In the genomic region with DNA sequence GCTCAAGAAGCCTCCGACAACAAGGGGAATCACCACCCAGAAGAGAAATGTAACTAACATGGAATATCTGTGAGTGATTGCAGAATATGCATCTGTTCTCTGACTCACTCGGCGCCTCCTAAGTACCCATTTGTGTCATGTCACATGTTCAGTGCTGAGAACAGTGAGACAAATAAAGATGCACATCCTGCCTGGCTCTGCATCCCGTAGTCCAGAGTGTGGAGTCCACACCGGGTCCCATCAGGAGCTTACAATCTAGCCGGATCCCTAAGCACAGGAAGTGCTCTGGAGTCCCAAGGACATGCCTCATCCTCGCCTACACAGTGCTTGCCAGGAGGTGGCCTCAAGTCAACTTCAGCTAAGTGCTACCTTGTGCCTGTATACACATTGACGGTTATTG, we compare ENCODE assay signal across 18 mouse cellular contexts. TPM values are rescaled to one million over a fixed set of nuclear protein-coding genes. Genes with fewer than 3 reads are reported as not detected.
DNase-seq lines count a peak whose midpoint lies in the region; ATAC-seq lines count a peak whose summit lies in the region.
"Had no signal": no experiment of that assay in that cellular context is flagged by ENCODE, and none has a peak within 500 bp of the region (broad histone marks: within the 10 kb centered on the region; RNA-seq: fewer than 3 reads in every experiment).

No protein-coding gene starts in this region.

- WGBS in liver, embryonic 11.5 days = 78% methylated on average over 8 of the region's 8 CpGs

- no peak overlapping the region for H3K9ac ChIP-seq in liver, embryonic 11.5 days (ENCODE audit: low read depth, low read length)
- H3K9ac ChIP-seq: forebrain, embryonic 12.5 days; hindbrain, embryonic 13.5 days; intestine, embryonic 15.5 days; midbrain, embryonic 12.5 days; neural tube, embryonic 13.5 days had no signal

- H3K36me3 ChIP-seq in megakaryocyte, embryonic 14.5 days (replicated peaks; ENCODE audit: low read length) = no peaks in the 10 kb centered on the region
- H3K36me3 ChIP-seq in liver, embryonic 11.5 days (ENCODE audit: control insufficient read depth, insufficient read depth, low read length) = no peaks in the 10 kb centered on the region
- H3K36me3 ChIP-seq: forebrain, embryonic 12.5 days; hindbrain, embryonic 13.5 days; intestine, embryonic 15.5 days; midbrain, embryonic 12.5 days; neural tube, embryonic 13.5 days had no signal

- H3K4me1 ChIP-seq in megakaryocyte, embryonic 14.5 days = no peaks in the 10 kb centered on the region
- no peaks in the 10 kb centered on the region for H3K4me1 ChIP-seq in liver, embryonic 11.5 days (replicated peaks; ENCODE audit: control insufficient read depth, insufficient read depth, low read length)
- H3K4me1 ChIP-seq: forebrain, embryonic 12.5 days; intestine, embryonic 15.5 days; midbrain, embryonic 12.5 days; neural tube, embryonic 13.5 days had no signal

- no peak for ATAC-seq in megakaryocyte, adult 5-6 weeks (ENCODE audit: poor library complexity, severe bottlenecking)
- no peak for ATAC-seq in activated CD4-positive, CD25-positive, alpha-beta regulatory T cell, adult 4 months
- no peak for ATAC-seq in liver, embryonic 11.5 days (replicated peaks; ENCODE audit: low FRiP score)
- ATAC-seq: intestine, embryonic 15.5 days had no signal

- intact Hi-C loops in left cerebral cortex, postnatal 36 days (cut with DNase I) = no loop called here

- no peak overlapping the region for H3K27ac ChIP-seq in liver, embryonic 11.5 days (ENCODE audit: low read depth, low read length)
- H3K27ac ChIP-seq: forebrain, embryonic 12.5 days; hindbrain, embryonic 13.5 days; intestine, embryonic 15.5 days; midbrain, embryonic 12.5 days; neural tube, embryonic 13.5 days had no signal

- H3K9me3 ChIP-seq in megakaryocyte, embryonic 14.5 days = peaks cover 20% of the 10 kb centered on the region; the same call in 1 of the 2 replicates
- no peaks in the 10 kb centered on the region for H3K9me3 ChIP-seq in liver, embryonic 11.5 days (ENCODE audit: control insufficient read depth, low read length)
- H3K9me3 ChIP-seq: forebrain, embryonic 12.5 days; hindbrain, embryonic 13.5 days; intestine, embryonic 15.5 days; midbrain, embryonic 12.5 days; neural tube, embryonic 13.5 days had no signal

- peak overlapping the region; percentile 21 for H3K4me3 ChIP-seq in megakaryocyte, embryonic 14.5 days (replicated peaks)
- no peak overlapping the region for H3K4me3 ChIP-seq in liver, embryonic 11.5 days (ENCODE audit: low read depth, low read length)
- H3K4me3 ChIP-seq: forebrain, embryonic 12.5 days; hindbrain, embryonic 13.5 days; intestine, embryonic 15.5 days; midbrain, embryonic 12.5 days; neural tube, embryonic 13.5 days had no signal

- H3K4me2 ChIP-seq in liver, embryonic 11.5 days = no peak overlapping the region
- H3K4me2 ChIP-seq: forebrain, embryonic 12.5 days; heart, embryonic 11.5 days; hindbrain, embryonic 13.5 days; intestine, embryonic 15.5 days; midbrain, embryonic 12.5 days; neural tube, embryonic 13.5 days had no signal

- H3K27me3 ChIP-seq in megakaryocyte, embryonic 14.5 days (replicated peaks) = no peaks in the 10 kb centered on the region
- H3K27me3 ChIP-seq in liver, embryonic 11.5 days (replicated peaks; ENCODE audit: control insufficient read depth, insufficient read depth, low read length) = no peaks in the 10 kb centered on the region
- H3K27me3 ChIP-seq: forebrain, embryonic 12.5 days; hindbrain, embryonic 13.5 days; intestine, embryonic 15.5 days; midbrain, embryonic 12.5 days; neural tube, embryonic 13.5 days had no signal

- peak; percentile 56 to 58 for DNase-seq in layer of hippocampus, adult 8-10 months (ENCODE audit: low spot score in 2 of 2)
- DNase-seq in left cerebral cortex, postnatal 36 days (ENCODE audit: low spot score in 2 of 2) = peak; percentile 52 to 59
- no peak for DNase-seq in liver, embryonic 11.5 days (ENCODE audit: low spot score)
- no peak for DNase-seq in cerebellum, postnatal 4 days (ENCODE audit: low spot score in 2 of 2)
- DNase-seq: cerebellum, postnatal 14 days; heart, postnatal 14 days; kidney, postnatal 4 days; lung, postnatal 36 days; thymus, postnatal 4 days had no signal

RNA-seq across cellular contexts. Expression of a gene that starts 32.1 kb away (rescaled TPM):
- polyA plus RNA-seq in megakaryocyte, embryonic 14.5 days (2012; ENCODE audit: insufficient read depth, low replicate concordance) = not detected in 2 replicates
- not detected in 2 replicates for total RNA-seq in megakaryocyte, adult 5-6 weeks (2015)
- total RNA-seq in megakaryocyte, adult 5-6 weeks (2017) = not detected in 2 replicates
- 100 to 1,000 TPM; 137 to 161 (median 145) TPM for total RNA-seq in layer of hippocampus, adult 8-10 months (2022)
- 100 to 1,000 TPM; 177 to 194 TPM for total RNA-seq in left cerebral cortex, postnatal 36 days (2021)
- polyA plus RNA-seq in activated CD4-positive, CD25-positive, alpha-beta regulatory T cell, adult 4 months (2017; shearing (Covaris generic)) = not detected
- polyA plus RNA-seq in liver, embryonic 11.5 days (2014; fragmentation: Nextera tagmentation; extraction: Ambion mirVana) = 0.35 and 0.58 TPM in 2 replicates

Comparison
In these comparisons a context has a peak if more than half of its experiments do, and no peak if none do; other contexts are left out.
1. DNase-seq: peak in layer of hippocampus, adult 8-10 months (2 of 2) and left cerebral cortex, postnatal 36 days (2 of 2); none in liver, embryonic 11.5 days (single experiment) and cerebellum, postnatal 4 days (0 of 2).
2. RNA of a gene that starts 32.1 kb away (total RNA-seq): 177 to 194 TPM in left cerebral cortex, postnatal 36 days and 137 to 161 TPM in layer of hippocampus, adult 8-10 months; not detected in megakaryocyte, adult 5-6 weeks; every median in the first group is over 100 times any median in the second.